9 mouse cellular contexts compared by ENCODE assay signal in genomic region chr2:25290816-25291130, GRCm38 (mm10). TPM values are rescaled to one million over a fixed set of nuclear protein-coding genes. Genes with fewer than 3 reads are reported as not detected.
DNase-seq lines count a peak whose midpoint lies in the region; ATAC-seq and TF ChIP-seq lines count a peak whose summit lies in the region.
"Had no signal": no experiment of that assay in that cellular context is flagged by ENCODE, and none has a peak within 500 bp of the region (broad histone marks: within the 10 kb centered on the region; RNA-seq: fewer than 3 reads in every experiment).

No protein-coding gene starts in this region.

- DNase-seq in gastrocnemius, adult 2 months, result no peak
- no peak for DNase-seq in gastrocnemius, adult 18-20 months (ENCODE audit: low spot score)
- DNase-seq in layer of hippocampus, adult 2 months (ENCODE audit: low spot score in 2 of 2), result no peak
- DNase-seq in right cerebral cortex, postnatal 14 days, result peak; percentile 60
- DNase-seq in adrenal gland, adult 18-20 months (ENCODE audit: low spot score in 2 of 2), result no peak

- intact Hi-C loops in gastrocnemius, adult 2 months (cut with DNase I), result loop anchor here (5.0 kb wide), 2 partner anchors 63 to 163 kb away; no protein-coding TSS in a partner anchor

- H3K36me3 ChIP-seq in ES-Bruce4 (ENCODE audit: control insufficient read depth, insufficient read depth, low read length, poor library complexity, severe bottlenecking), result no peaks in the 10 kb centered on the region
- peaks cover 10% of the 10 kb centered on the region for H3K36me3 ChIP-seq in forebrain, embryonic 13.5 days (ENCODE audit: poor library complexity, severe bottlenecking)

- TF ChIP-seq EP300 in ES-Bruce4 (IDR thresholded peaks at IDR 0.05; ENCODE audit: insufficient read depth, low read depth, low read length), result no peak

- peaks cover 4% of the 10 kb centered on the region for H3K4me1 ChIP-seq in ES-Bruce4 (ENCODE audit: control insufficient read depth, insufficient read depth, low read length)
- peaks cover 26% of the 10 kb centered on the region for H3K4me1 ChIP-seq in forebrain, embryonic 13.5 days

- TF ChIP-seq POLR2A in ES-Bruce4 (IDR thresholded peaks at IDR 0.05; ENCODE audit: insufficient read depth, low read length), result no peak

- ATAC-seq in forebrain, embryonic 13.5 days, result no peak
- no peak for ATAC-seq in inflammation-experienced regulatory T-cells, adult 6 months

- peak overlapping the region; percentile 66 for H3K4me3 ChIP-seq in gastrocnemius, adult 2 months
- H3K4me3 ChIP-seq in ES-Bruce4 (ENCODE audit: low read depth, low read length), result peak overlapping the region; percentile 51
- peak overlapping the region; percentile 27 for H3K4me3 ChIP-seq in forebrain, embryonic 13.5 days
- H3K4me3 ChIP-seq in layer of hippocampus, adult 2 months, result no peak overlapping the region

- no peak for TF ChIP-seq CTCF in gastrocnemius, adult 2 months (IDR thresholded peaks at IDR 0.05)
- no peak for TF ChIP-seq CTCF in ES-Bruce4 (IDR thresholded peaks at IDR 0.05; ENCODE audit: low read depth, low read length)
- TF ChIP-seq CTCF in layer of hippocampus, adult 2 months (conservative IDR thresholded peaks at IDR 0.05), result no peak

- no peaks in the 10 kb centered on the region for H3K9me3 ChIP-seq in ES-Bruce4 (replicated peaks; ENCODE audit: control insufficient read depth, insufficient read depth, low read length, poor library complexity, severe bottlenecking)
- H3K9me3 ChIP-seq in forebrain, embryonic 13.5 days (replicated peaks), result no peaks in the 10 kb centered on the region

- H3K9ac ChIP-seq in ES-Bruce4 (ENCODE audit: low read depth, poor library complexity, severe bottlenecking), result no peak overlapping the region
- H3K9ac ChIP-seq in forebrain, embryonic 13.5 days, result peak overlapping the region; percentile 21; the same call in 1 of the 2 replicates
- H3K9ac ChIP-seq: liver, embryonic 14.5 days had no signal

- WGBS in forebrain, embryonic 13.5 days, result under 1% methylated on average over 18 of the region's 18 CpGs

- peak overlapping the region; percentile 48; the same call in 1 of the 2 replicates for H3K27ac ChIP-seq in gastrocnemius, adult 2 months
- no peak overlapping the region for H3K27ac ChIP-seq in ES-Bruce4 (ENCODE audit: insufficient read depth, low read length)
- H3K27ac ChIP-seq in forebrain, embryonic 13.5 days, result no peak overlapping the region
- H3K27ac ChIP-seq in layer of hippocampus, adult 2 months, result peak overlapping the region; percentile 92
- H3K27ac ChIP-seq: liver, embryonic 14.5 days had no signal

- peak overlapping the region; percentile 51 for H3K4me2 ChIP-seq in forebrain, embryonic 13.5 days

- peaks cover 11% of the 10 kb centered on the region; the same call in 1 of the 2 replicates for H3K27me3 ChIP-seq in ES-Bruce4 (ENCODE audit: control insufficient read depth, insufficient read depth, low read length, poor library complexity, severe bottlenecking)
- peaks cover 83% of the 10 kb centered on the region for H3K27me3 ChIP-seq in forebrain, embryonic 13.5 days

RNA-seq across cellular contexts. Expression of gene Lrrc26, which starts 1.1 kb away (rescaled TPM):
- total RNA-seq in gastrocnemius, adult 2 months (2021), result not detected
- not detected for total RNA-seq in gastrocnemius, adult 18-20 months (2021)
- not detected in 2 replicates for polyA plus RNA-seq in ES-Bruce4 (2011; ENCODE audit: insufficient read depth, insufficient read length, low read depth, missing spikeins)
- polyA plus RNA-seq in forebrain, embryonic 13.5 days (2015; fragmentation: Nextera tagmentation; extraction: Ambion mirVana), result 0.14 TPM in 1 of 2 replicates, not detected in the other
- not detected for total RNA-seq in layer of hippocampus, adult 2 months (2021)
- total RNA-seq in adrenal gland, adult 18-20 months (2021), result not detected
- polyA plus RNA-seq in inflammation-experienced regulatory T-cells, adult 6 months (2017; shearing (Covaris generic)), result not detected
- polyA plus RNA-seq: liver, embryonic 14.5 days had no signal

RNA-seq across cellular contexts. Expression of gene Tmem210, which starts 2.8 kb away (rescaled TPM):
- not detected for total RNA-seq in gastrocnemius, adult 2 months (2021)
- not detected for total RNA-seq in gastrocnemius, adult 18-20 months (2021)
- not detected in 2 replicates for polyA plus RNA-seq in ES-Bruce4 (2011; ENCODE audit: insufficient read depth, insufficient read length, low read depth, missing spikeins)
- polyA plus RNA-seq in forebrain, embryonic 13.5 days (2015; fragmentation: Nextera tagmentation; extraction: Ambion mirVana), result not detected in 2 replicates
- total RNA-seq in layer of hippocampus, adult 2 months (2021), result not detected
- not detected for total RNA-seq in adrenal gland, adult 18-20 months (2021)
- not detected for polyA plus RNA-seq in inflammation-experienced regulatory T-cells, adult 6 months (2017; shearing (Covaris generic))
- polyA plus RNA-seq: liver, embryonic 14.5 days had no signal

RNA-seq across cellular contexts. Expression of gene Anapc2, which starts 18.5 kb away (rescaled TPM):
- 10 to 100 TPM; 29.7 to 32.3 TPM for total RNA-seq in gastrocnemius, adult 2 months (2021)
- 10 to 100 TPM; 27.6 to 30.4 TPM for total RNA-seq in gastrocnemius, adult 18-20 months (2021)
- polyA plus RNA-seq in ES-Bruce4 (2011; ENCODE audit: insufficient read depth, insufficient read length, low read depth, missing spikeins), result 72.4 and 76.0 TPM in 2 replicates
- 126 and 148 TPM in 2 replicates for polyA plus RNA-seq in forebrain, embryonic 13.5 days (2015; fragmentation: Nextera tagmentation; extraction: Ambion mirVana)
- 10 to 100 TPM; 84.6 to 84.7 TPM for total RNA-seq in layer of hippocampus, adult 2 months (2021)
- 10 to 100 TPM; 75.5 to 82.4 TPM for total RNA-seq in adrenal gland, adult 18-20 months (2021)
- polyA plus RNA-seq in inflammation-experienced regulatory T-cells, adult 6 months (2017; shearing (Covaris generic)), result 10 to 100 TPM; 29.3 to 44.6 (median 39.2) TPM

RNA-seq across cellular contexts. Expression of gene Ssna1, which starts 18.5 kb away (rescaled TPM):
- 10 to 100 TPM; 28.0 to 35.5 TPM for total RNA-seq in gastrocnemius, adult 2 months (2021)
- total RNA-seq in gastrocnemius, adult 18-20 months (2021), result 10 to 100 TPM; 27.9 to 30.9 TPM
- 47.4 and 49.1 TPM in 2 replicates for polyA plus RNA-seq in ES-Bruce4 (2011; ENCODE audit: insufficient read depth, insufficient read length, low read depth, missing spikeins)
- polyA plus RNA-seq in forebrain, embryonic 13.5 days (2015; fragmentation: Nextera tagmentation; extraction: Ambion mirVana), result 233 and 245 TPM in 2 replicates
- 10 to 100 TPM; 64.5 to 69.3 TPM for total RNA-seq in layer of hippocampus, adult 2 months (2021)
- 10 to 100 TPM; 37.2 to 40.1 TPM for total RNA-seq in adrenal gland, adult 18-20 months (2021)
- polyA plus RNA-seq in inflammation-experienced regulatory T-cells, adult 6 months (2017; shearing (Covaris generic)), result 100 to 1,000 TPM; 111 to 156 (median 121) TPM

RNA-seq across cellular contexts. Expression of gene Grin1, which starts 28.2 kb away (rescaled TPM):
- not detected for total RNA-seq in gastrocnemius, adult 2 months (2021)
- total RNA-seq in gastrocnemius, adult 18-20 months (2021), result not detected
- polyA plus RNA-seq in ES-Bruce4 (2011; ENCODE audit: insufficient read depth, insufficient read length, low read depth, missing spikeins), result 2.7 and 4.2 TPM in 2 replicates
- polyA plus RNA-seq in forebrain, embryonic 13.5 days (2015; fragmentation: Nextera tagmentation; extraction: Ambion mirVana), result 5.6 and 7.9 TPM in 2 replicates
- 100 to 1,000 TPM; 443 to 449 TPM for total RNA-seq in layer of hippocampus, adult 2 months (2021)
- total RNA-seq in adrenal gland, adult 18-20 months (2021), result 10 to 100 TPM; 10.0 to 10.5 TPM
- polyA plus RNA-seq in inflammation-experienced regulatory T-cells, adult 6 months (2017; shearing (Covaris generic)), result not detected

Comparison
In these comparisons a context has a peak if more than half of its experiments do, and no peak if none do; other contexts are left out.
1. H3K27ac ChIP-seq: peak in gastrocnemius, adult 2 months (single experiment) and layer of hippocampus, adult 2 months (single experiment); none in ES-Bruce4 (single experiment) and forebrain, embryonic 13.5 days (single experiment).